Mouse (Mus musculus) cerebellum, adult 2 months (tissue): Measurements from ENCODE around the gene Epha4. TPM values are rescaled to one million over a fixed set of nuclear protein-coding genes. Genes with fewer than 3 reads are reported as not detected.

Experiments used
- DNase-seq, 2 experiments: peaks; one replicate each; pipeline ENCODE4 v3.0.0; 2021
- H3K27ac ChIP-seq: fragments of 200-500 bp; 2 replicates; pipeline ENCODE4 v1.5.1; 2012; ENCODE audit warnings: low read length, control low read depth, inconsistent platforms; ENCODE audit not compliant: insufficient read depth
- H3K27me3 ChIP-seq: fragments of 200-500 bp; 2 replicates; pipeline ENCODE4 v1.6.1; 2012; ENCODE audit warnings: inconsistent platforms, mild to moderate bottlenecking, low read length, moderate library complexity; ENCODE audit not compliant: control insufficient read depth, insufficient read depth
- H3K4me1 ChIP-seq: fragments of 200-500 bp; 2 replicates; pipeline ENCODE4 v1.6.1; 2011; ENCODE audit warnings: low read length; ENCODE audit not compliant: control insufficient read depth, insufficient read depth
- H3K4me3 ChIP-seq: fragments of 200-500 bp; replicated peaks from 2 replicates; pipeline ENCODE3; 2011; ENCODE audit warnings: mild to moderate bottlenecking, low read depth, low read length, control low read depth; ENCODE audit not compliant: insufficient read depth
- CTCF ChIP-seq: fragments of 200-500 bp; IDR thresholded peaks from 2 replicates; pipeline ENCODE4 v1.5.1; 2011; ENCODE audit warnings: low read depth, mild to moderate bottlenecking, control low read depth, low read length, moderate library complexity, borderline replicate concordance; ENCODE audit not compliant: insufficient read depth
- POLR2A ChIP-seq: fragments of 200-500 bp; IDR thresholded peaks from 2 replicates; pipeline ENCODE4 v1.6.1; 2011; ENCODE audit warnings: low read length, control low read depth, borderline replicate concordance; ENCODE audit not compliant: insufficient read depth
- WGBS: fragments of 180-500 bp; shearing (Covaris S2); methylation state at CpG from one replicate; pipeline ENCODE4 v1.1.7; 2018; 5-methylcytosine and 5-hydroxymethylcytosine counted together
- polyA plus RNA-seq: library from polyadenylated mRNA; depleted of rRNA; stranded (reverse); fragments of >200 nt; gene quantifications from 2 replicates; pipeline ENCODE4 v1.2.3, GENCODE M21; 2012

The Epha4 gene
- polyA plus RNA-seq, 1 experiment: 12.5 TPM

- Histone ChIP-seq H3K27me3 (no peaks in the 10 kb centered on the region), H3K4me3 (no peak overlapping the region), H3K4me1 (no peaks in the 10 kb centered on the region), H3K27ac (no peak overlapping the region)
- no peak for DNase-seq
- no peak for TF ChIP-seq CTCF
- TF ChIP-seq POLR2A: no peak
- WGBS: 85% methylated on average over 5 of the region's 5 CpGs
Measured at GRCm38 (mm10) chr1:77468717-77469314, 46.1 kb downstream of the Epha4 start.

GRCm38 (mm10) chr1:77465524-77465923 is 49.4 kb downstream of the Epha4 start:
- Histone ChIP-seq H3K27me3 (no peaks in the 10 kb centered on the region), H3K4me3 (no peak overlapping the region), H3K27ac (no peak overlapping the region), H3K4me1 (no peaks in the 10 kb centered on the region)
- TF ChIP-seq POLR2A (no peak), CTCF (no peak)
- no peak for DNase-seq
- 80% methylated on average over 4 of the region's 4 CpGs for WGBS

GRCm38 (mm10) chr1:77464108-77464507 is 50.8 kb downstream of the Epha4 start:
- no peak for TF ChIP-seq POLR2A
- no peak for TF ChIP-seq CTCF
- WGBS: 67% methylated on average over 1 of the region's 1 CpGs
- Histone ChIP-seq H3K4me1 (no peaks in the 10 kb centered on the region), H3K27ac (no peak overlapping the region), H3K4me3 (no peak overlapping the region), H3K27me3 (no peaks in the 10 kb centered on the region)
- DNase-seq: no peak

DNA sequence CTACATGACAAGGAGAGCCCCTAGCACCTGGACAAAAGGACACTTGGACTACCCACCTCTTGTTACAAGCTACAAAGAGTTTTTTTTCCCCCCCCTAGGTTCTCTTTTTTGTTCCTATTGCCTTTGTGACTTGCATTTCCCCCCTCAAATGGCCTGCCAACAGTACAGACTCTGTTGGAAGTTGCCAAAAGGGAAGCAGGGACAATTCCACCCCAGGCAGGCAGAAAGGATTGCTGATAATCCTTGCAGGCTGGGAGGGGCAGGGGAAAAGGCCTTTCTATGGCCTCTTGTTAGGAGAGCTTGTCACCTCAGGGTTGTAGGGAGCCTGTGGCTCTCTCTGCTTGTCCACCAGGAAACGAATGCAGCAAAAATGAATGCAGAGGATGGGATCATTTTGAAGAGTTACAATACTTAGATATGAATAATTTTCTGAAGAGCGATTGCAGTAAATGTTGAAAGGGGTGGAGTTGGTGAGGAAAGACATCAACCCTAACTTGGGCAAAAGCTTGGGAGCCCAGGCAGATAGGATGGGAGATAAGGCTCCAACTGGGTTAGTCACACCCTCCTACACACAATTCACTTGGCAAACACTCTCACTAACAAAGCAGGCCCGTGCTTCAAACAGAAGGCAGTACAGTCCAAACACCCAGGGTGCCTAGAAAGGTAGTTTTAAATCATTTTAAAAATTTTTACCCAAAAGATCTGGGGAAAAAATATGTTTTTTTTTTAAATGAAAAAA is 52.8 kb downstream of the Epha4 start:
- no peaks in the 10 kb centered on the region for H3K4me1 ChIP-seq
- no peak overlapping the region for H3K27ac ChIP-seq
- H3K4me3 ChIP-seq: no peak overlapping the region
- TF ChIP-seq CTCF (no peak), POLR2A (no peak)
- DNase-seq: no peak
- H3K27me3 ChIP-seq: no peaks in the 10 kb centered on the region
- WGBS: 41% methylated on average over 3 of the region's 3 CpGs

DNA sequence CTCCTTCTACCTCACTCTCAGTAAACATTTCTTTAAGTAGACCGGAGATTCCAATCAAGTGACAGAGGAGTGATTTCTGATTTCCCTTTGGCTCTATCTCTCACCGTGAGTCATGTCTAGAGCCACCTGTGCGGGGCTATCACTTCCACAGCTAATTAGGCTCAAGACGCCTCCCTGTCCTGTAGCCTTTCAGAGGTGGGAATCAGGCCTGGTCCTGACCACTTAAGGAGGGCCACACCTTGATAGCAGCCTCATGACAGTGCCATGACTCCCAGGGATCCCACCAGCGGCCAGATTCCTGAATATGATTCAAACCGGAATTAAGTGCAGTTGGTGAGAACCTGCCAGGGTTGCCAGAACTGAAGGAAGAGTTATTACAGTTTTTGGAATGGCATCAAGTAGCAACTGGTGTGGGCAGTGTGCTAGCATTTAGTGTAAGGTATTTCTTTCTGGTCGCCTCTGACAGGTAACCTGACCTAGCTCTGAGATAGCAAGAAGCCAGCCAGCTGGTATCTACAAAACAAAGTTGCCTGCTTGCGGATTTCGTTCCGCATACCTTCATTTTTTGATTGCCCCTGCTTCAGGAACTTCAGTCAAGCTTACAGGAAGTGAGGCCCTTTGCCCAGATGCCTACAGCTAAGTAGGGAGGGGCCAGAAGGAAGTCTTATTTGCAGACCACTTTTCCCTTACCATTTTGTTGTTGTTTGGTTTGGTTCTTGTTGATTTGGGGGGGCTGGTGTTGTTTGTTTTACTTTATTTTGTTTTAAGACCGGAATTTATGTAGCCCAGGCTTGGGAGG is 53.9 kb downstream of the Epha4 start:
- H3K4me1 ChIP-seq: no peaks in the 10 kb centered on the region
- TF ChIP-seq CTCF (no peak), POLR2A (no peak)
- WGBS: 71% methylated on average over 11 of the region's 11 CpGs
- no peaks in the 10 kb centered on the region for H3K27me3 ChIP-seq
- no peak for DNase-seq
- no peak overlapping the region for H3K27ac ChIP-seq
- no peak overlapping the region for H3K4me3 ChIP-seq

DNA sequence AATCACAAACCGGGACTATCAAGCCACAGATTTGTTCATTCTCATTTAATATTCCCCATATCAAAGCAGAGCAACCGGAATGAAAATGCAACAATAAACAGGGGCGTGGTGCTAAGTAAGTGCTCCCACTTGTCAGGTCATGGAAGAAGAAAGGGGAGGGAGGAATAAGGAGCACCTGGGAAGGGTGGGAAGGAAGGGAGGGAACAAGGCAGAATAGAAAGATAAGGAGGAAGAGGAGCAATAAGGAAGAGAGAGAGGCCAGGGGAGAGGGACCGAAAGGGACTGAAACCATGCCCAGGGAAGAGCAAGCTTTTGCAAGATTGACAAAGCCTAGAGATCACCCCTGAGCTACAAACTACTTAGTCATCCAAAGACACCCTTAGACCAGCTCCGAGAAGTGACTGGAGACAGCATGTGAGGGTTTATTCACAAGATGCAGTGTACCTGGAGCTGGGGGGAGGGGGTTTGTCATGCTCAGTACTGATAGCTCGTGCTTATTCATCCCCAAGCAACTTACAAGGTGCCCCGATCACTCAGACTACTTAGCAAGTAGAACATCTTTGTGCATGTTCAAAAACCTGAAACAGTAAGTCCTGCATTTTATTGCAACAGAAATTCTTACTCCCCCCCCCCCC is 56.0 kb downstream of the Epha4 start:
- no peak overlapping the region for H3K27ac ChIP-seq
- no peaks in the 10 kb centered on the region for H3K27me3 ChIP-seq
- DNase-seq: no peak
- no peak overlapping the region for H3K4me3 ChIP-seq
- H3K4me1 ChIP-seq: no peaks in the 10 kb centered on the region
- 82% methylated on average over 7 of the region's 7 CpGs for WGBS
- TF ChIP-seq CTCF: no peak
- no peak for TF ChIP-seq POLR2A

GRCm38 (mm10) chr1:77457446-77457800 is 57.5 kb downstream of the Epha4 start:
- Histone ChIP-seq H3K4me1 (no peaks in the 10 kb centered on the region), H3K4me3 (no peak overlapping the region), H3K27ac (no peak overlapping the region), H3K27me3 (no peaks in the 10 kb centered on the region)
- WGBS: 47% methylated on average over 6 of the region's 6 CpGs
- DNase-seq: no peak
- TF ChIP-seq POLR2A (no peak), CTCF (no peak)
